Mouse (Mus musculus) liver, adult 2 months (tissue): ENCODE data around the gene Fgf2. TPM values are rescaled to one million over a fixed set of nuclear protein-coding genes. Genes with fewer than 3 reads are reported as not detected.

Source experiments
- DNase-seq: peaks from one replicate; pipeline ENCODE4 v3.0.0-alpha.2; 2011; ENCODE audit warnings: low read depth, low spot score; ENCODE audit errors: extremely low read depth
- H3K27ac ChIP-seq: fragments of 200-500 bp; replicated peaks from 2 replicates; pipeline ENCODE4 v1.5.1; 2012; ENCODE audit warnings: low read depth, mild to moderate bottlenecking, control low read depth, inconsistent platforms, low read length; ENCODE audit not compliant: insufficient read depth
- H3K27me3 ChIP-seq: fragments of 200-500 bp; 2 replicates; pipeline ENCODE4 v1.6.1; 2012; ENCODE audit warnings: mild to moderate bottlenecking, moderate library complexity, low read length, inconsistent platforms; ENCODE audit not compliant: control insufficient read depth, insufficient read depth
- H3K36me3 ChIP-seq: fragments of 200-500 bp; 2 replicates; pipeline ENCODE4 v1.6.1; 2012; ENCODE audit warnings: low read length, inconsistent platforms; ENCODE audit not compliant: control insufficient read depth, insufficient read depth
- H3K4me1 ChIP-seq: fragments of 200-500 bp; 2 replicates; pipeline ENCODE4 v1.6.1; 2011; ENCODE audit warnings: low read length; ENCODE audit not compliant: control insufficient read depth, insufficient read depth
- H3K4me3 ChIP-seq: fragments of 200-500 bp; 2 replicates; pipeline ENCODE4 v1.5.1; 2011; ENCODE audit warnings: low read depth, mild to moderate bottlenecking, control low read depth, low read length, moderate library complexity; ENCODE audit not compliant: insufficient read depth
- H3K79me2 ChIP-seq: fragments of 200-500 bp; 2 replicates; pipeline ENCODE4 v1.6.1; 2012; ENCODE audit warnings: inconsistent platforms, mild to moderate bottlenecking, low read length, moderate library complexity; ENCODE audit not compliant: control insufficient read depth, insufficient read depth
- H3K9ac ChIP-seq: fragments of 200-500 bp; 2 replicates; pipeline ENCODE4 v1.6.1; 2012; ENCODE audit warnings: low read depth, mild to moderate bottlenecking, control low read depth, inconsistent platforms, low read length
- CTCF ChIP-seq: fragments of 200-500 bp; IDR thresholded peaks from 2 replicates; pipeline ENCODE4 v1.5.1; 2011; ENCODE audit warnings: low read depth, low read length, control low read depth
- POLR2A ChIP-seq: fragments of 200-500 bp; IDR thresholded peaks from 2 replicates; pipeline ENCODE4 v1.6.1; 2011; ENCODE audit warnings: low read length, control low read depth; ENCODE audit not compliant: insufficient read depth; ENCODE audit errors: extremely low read depth
- WGBS: fragments of 180-500 bp; shearing (Covaris S2); methylation state at CpG from one replicate; pipeline ENCODE4 v1.1.7; 2018; 5-methylcytosine and 5-hydroxymethylcytosine counted together
- polyA plus RNA-seq: library from polyadenylated mRNA; depleted of rRNA; stranded (reverse); fragments of >200 nt; gene quantifications from 2 replicates; pipeline ENCODE4 v1.2.3, GENCODE M21; 2012
- total RNA-seq: library from RNA; depleted of rRNA; stranded (reverse); fragments of >200 nt; gene quantifications from 2 replicates; pipeline ENCODE4 v1.2.3, GENCODE M21; 2014

Fgf2 gene
- total and polyA plus RNA-seq, 2 experiments, result 0.11 to 0.46 TPM

DNA sequence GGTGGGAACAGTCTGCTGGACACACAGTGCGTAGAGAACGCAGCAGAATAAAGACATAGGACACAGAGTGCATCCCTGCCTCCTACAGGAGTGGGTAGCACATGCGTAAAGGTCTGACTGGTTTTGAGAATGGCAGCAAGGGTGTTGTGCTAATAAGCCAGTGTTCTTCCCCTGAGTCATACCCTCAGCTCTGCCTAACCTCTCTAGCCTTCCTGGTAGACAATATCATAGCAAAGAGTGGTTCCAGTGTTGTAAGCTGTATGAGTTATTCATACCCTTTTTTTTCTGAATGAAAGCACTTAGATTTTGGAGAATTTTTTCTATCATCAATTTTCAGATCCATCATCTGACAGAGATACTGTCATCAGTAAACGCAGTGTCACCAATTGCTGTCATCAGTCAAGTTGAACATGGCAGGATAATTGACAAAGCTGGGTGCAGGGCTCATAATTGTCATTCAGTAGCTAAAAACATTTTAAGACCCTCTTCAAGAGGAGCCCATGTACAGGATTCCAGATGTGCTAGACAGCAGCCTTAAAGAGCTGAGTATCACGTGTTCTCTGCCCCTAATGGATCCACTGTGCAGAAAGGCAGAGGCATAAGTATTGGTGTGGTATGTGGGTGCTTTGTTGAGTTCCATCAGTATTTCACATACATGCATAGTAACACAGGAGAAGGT lies 48.9 kb downstream of the Fgf2 start:
- Histone ChIP-seq H3K4me3 (no peak overlapping the region), H3K4me1 (peaks cover under 1% of the 10 kb centered on the region; the same call in 1 of the 2 replicates), H3K27me3 (no peaks in the 10 kb centered on the region), H3K27ac (no peak overlapping the region), H3K36me3 (no peaks in the 10 kb centered on the region), H3K79me2 (no peaks in the 10 kb centered on the region), H3K9ac (no peak overlapping the region)
- DNase-seq, result no peak
- TF ChIP-seq POLR2A (no peak), CTCF (no peak)
- 94% methylated on average over 5 of the region's 5 CpGs for WGBS

- H3K4me3 ChIP-seq, result no peak overlapping the region
- no peak overlapping the region for H3K9ac ChIP-seq
- 78% methylated on average over 3 of the region's 3 CpGs for WGBS
- DNase-seq, result no peak
- no peak for TF ChIP-seq POLR2A
- TF ChIP-seq CTCF, result no peak
- H3K4me1 ChIP-seq, result peaks cover 3% of the 10 kb centered on the region
- no peaks in the 10 kb centered on the region for H3K36me3 ChIP-seq
- H3K27me3 ChIP-seq, result no peaks in the 10 kb centered on the region
- no peaks in the 10 kb centered on the region for H3K79me2 ChIP-seq
- no peak overlapping the region for H3K27ac ChIP-seq
Measured at GRCm38 (mm10) chr3:37397646-37398045, 49.5 kb downstream of the Fgf2 start.

- TF ChIP-seq CTCF (no peak), POLR2A (no peak)
- no peak overlapping the region for H3K9ac ChIP-seq
- DNase-seq, result peak; percentile 61
- H3K4me3 ChIP-seq, result no peak overlapping the region
- WGBS, result 72% methylated on average over 7 of the region's 7 CpGs
- no peaks in the 10 kb centered on the region for H3K79me2 ChIP-seq
- H3K27me3 ChIP-seq, result no peaks in the 10 kb centered on the region
- peaks cover 3% of the 10 kb centered on the region for H3K4me1 ChIP-seq
- H3K36me3 ChIP-seq, result no peaks in the 10 kb centered on the region
- no peak overlapping the region for H3K27ac ChIP-seq
Measured at GRCm38 (mm10) chr3:37398661-37399395, 50.7 kb downstream of the Fgf2 start.

- 51% methylated on average over 11 of the region's 11 CpGs for WGBS
- Histone ChIP-seq H3K4me1 (peaks cover 3% of the 10 kb centered on the region), H3K36me3 (peaks cover 15% of the 10 kb centered on the region), H3K27ac (peak overlapping the region; percentile 87), H3K79me2 (no peaks in the 10 kb centered on the region), H3K4me3 (no peak overlapping the region), H3K27me3 (no peaks in the 10 kb centered on the region), H3K9ac (no peak overlapping the region)
- DNase-seq, result peak; percentile 75
- TF ChIP-seq POLR2A, result no peak
- TF ChIP-seq CTCF, result no peak
Measured at GRCm38 (mm10) chr3:37401729-37402610, 53.8 kb downstream of the Fgf2 start.

DNA sequence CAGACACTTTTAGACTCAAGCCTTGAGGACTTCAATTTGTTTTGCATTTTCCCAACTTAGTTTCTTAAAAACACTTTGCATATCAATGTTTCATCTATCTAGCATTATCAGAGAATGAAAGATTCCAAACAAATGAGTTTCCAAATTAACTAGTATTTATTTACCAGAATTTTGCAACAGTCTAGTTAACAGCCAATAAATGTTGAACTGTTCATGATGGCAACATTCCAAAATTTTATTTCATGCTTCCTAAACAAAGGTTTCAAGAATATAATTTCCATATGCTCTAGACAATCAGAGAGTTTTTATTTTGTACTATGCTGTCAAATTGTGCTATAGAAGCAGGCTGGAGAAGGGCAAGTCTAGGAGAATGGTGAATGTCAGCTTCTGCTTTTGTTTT lies 59.5 kb downstream of the Fgf2 start:
- Histone ChIP-seq H3K79me2 (no peaks in the 10 kb centered on the region), H3K27ac (no peak overlapping the region), H3K9ac (no peak overlapping the region), H3K36me3 (peaks cover 24% of the 10 kb centered on the region), H3K4me3 (no peak overlapping the region), H3K4me1 (no peaks in the 10 kb centered on the region), H3K27me3 (no peaks in the 10 kb centered on the region)
- no peak for DNase-seq
- no peak for TF ChIP-seq POLR2A
- no peak for TF ChIP-seq CTCF
